Mouse (Mus musculus) kidney, postnatal 25 days (tissue): ENCODE results near the gene Rnf121.

Experiments used
- DNase-seq, 2 experiments: peaks; one replicate each; pipeline ENCODE4 v3.0.0; 2021; ENCODE audit warnings: mixed read lengths in 2 of 2

Rnf121 gene

DNA sequence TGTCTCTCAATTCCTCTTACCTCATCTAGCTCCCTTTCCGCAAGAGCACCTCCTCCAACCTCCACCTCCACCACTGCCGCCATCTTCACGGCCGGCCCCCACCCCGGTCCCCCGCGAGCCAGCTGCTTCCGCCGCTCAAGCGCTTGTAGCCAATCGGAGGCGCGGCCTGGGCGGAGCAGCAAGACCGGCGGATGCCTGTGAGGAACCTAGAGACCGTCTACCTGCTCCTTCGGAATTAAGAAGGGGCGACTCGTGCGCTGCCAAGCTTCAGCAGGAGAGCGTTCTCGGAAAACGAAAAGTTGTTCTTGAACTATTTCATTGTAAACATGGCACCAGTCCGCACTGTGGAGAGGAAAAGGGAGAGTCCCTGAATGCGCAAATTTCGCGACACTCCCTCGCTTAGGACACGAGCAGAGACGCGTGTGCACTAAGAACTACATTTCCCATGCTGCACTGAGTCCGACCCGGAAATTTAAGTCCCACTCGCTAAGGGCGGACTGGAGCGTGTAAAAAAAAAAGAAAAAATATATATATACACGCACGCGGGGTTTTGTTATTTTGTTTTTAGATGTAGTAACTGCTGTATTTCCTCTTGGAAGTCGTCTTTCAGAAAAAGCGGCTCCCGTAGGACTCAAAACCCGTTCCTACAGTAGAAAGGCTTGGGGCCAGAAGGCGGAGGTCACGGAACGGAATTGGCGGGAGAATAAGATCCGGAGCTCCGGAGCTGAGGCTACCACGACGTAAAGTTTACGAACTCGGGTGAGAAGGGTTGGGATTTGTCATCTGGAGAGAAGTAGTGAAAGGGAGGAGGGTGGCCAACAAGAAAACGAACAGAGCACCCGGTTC, at the start of gene Rnf121, which contains the start of the genes Xndc1 and Xntrpc:
Gene Rnf121, minus strand, starts transcription at position 424 of the 846 bp plus-strand sequence.
Gene Xndc1, plus strand, starts transcription at position 466 of the 846 bp plus-strand sequence.
Gene Xntrpc, plus strand, starts transcription at position 668 of the 846 bp plus-strand sequence.
- DNase-seq, result peak; percentile 92 to 97

DNA sequence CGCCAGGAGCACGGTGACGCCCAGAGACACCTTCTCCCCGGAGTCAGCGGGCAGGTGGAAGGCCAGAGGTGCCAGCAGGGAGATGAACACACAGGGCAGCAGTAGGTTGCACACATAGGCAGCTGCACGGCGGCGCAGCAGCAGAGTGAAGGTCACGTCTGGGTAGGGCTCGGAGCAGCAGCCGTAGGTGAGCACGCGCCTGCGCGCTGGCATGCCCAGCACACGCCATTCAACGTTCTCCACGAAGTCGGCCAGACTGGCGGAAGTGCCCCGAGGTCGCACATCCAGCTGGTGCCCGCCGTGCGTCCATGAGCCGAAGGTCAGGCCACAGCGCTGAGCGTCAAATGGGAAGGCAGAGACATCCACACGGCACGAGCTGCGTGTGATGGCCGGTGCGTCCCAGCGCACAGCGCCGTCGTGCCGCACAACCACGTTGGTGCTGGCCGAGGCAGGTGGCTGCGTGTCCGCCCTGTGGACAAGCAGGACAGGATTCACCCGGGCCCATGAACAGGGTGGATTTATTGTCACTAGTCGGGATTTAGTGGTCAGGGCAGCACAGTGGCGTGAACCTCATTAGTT, 48.0 kb upstream of the Rnf121 start:
- DNase-seq, result no peak

DNA sequence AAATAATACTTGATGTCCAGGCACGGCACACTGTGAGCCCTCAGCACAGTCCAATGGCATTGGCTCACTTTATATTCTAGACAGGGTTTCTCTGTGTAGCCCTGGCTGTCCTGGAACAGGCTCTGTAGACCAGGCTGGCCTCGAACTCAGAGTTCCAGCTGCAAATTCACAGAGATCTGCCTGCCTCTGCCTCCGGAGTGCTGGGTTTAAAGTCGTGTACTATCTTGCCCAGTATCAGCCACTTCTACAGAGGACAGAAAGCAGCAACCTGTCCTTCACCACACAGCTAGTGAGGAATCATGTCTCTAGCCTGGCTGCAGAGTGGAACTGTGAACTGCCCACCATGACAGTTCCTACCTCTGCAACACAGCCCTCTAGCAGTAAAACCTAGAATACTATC, 44.5 kb upstream of the Rnf121 start:
- no peak for DNase-seq

DNA sequence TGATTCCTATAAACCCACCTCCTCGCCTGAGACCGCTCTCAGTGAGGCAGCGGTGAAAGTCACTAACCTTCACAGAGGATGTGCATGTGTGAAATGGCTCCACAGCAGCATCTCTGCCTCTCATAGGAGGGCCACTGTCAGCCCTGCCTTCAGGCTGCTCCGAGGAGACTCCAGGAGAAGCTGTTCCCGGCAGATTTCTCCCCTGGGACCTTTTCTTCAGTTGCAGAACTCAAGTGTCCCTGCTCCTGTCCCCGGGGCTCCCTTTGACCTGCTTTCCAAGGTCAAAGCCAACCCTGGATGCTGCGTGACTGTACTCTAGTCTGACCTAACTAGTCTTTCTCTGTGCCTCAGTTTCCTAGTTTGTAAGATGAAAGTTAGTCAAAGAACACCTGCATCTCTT, 43.9 kb upstream of the Rnf121 start, which contains the start of gene Art5:
Gene Art5, minus strand, starts transcription at position 319 of the 400 bp plus-strand sequence.
- no peak for DNase-seq

DNA sequence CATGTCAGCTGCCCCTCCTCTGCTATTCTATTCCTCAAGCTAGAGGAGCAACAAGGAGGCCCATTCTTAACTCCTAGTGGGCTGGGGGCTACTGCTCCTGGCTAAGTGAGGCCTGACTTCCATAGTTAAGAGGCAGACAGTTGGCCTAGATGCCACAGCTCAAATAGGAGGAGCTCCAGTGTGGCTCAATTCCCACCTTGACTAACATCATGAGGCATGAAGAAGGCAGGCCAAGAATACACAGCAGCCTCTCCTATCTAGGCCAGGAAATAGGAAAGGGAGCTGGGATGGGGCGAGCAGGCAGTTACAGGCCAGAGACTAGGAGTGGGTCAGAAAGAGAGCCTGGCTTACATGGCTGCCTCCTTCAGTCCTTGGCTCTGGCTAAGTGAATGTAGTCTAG, 42.9 kb upstream of the Rnf121 start:
- DNase-seq, result no peak

DNA sequence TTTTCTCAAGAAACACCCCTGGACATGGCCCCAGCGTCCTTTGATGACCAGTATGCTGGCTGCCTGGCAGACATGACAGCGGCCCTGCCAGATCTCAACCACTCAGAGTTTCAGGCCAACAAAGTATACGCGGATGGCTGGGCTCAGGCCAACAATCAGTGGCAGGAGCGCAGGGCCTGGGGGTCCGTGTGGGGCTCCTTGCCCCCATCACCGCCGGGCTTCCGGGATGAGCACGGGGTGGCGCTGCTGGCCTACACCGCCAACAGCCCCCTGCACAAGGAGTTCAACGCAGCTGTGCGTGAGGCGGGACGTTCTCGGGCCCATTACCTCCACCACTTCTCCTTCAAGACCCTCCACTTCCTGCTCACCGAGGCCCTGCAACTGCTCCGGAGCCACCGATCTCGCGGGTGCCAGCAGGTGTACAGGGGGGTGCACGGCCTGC, 41.5 kb upstream of the Rnf121 start:
- no peak for DNase-seq

DNA sequence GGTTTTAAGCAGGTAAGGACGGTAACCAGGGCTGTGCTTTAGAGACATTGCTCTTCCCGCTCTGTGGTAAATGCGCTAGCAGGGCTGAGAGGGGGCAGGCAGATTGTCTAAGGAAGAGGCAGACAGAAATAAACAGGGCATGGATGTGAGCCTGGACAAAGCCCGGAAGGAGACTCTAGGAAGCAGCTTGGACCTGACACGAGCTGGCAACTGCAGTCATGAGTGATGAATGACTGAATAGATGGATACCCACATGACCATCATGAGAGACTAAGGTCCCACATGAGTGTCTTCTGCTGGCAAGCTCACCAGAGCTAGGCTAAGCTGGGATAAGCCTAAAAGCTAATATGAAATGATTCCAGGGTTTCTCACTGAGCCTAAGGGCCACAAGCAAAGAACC, 38.9 kb upstream of the Rnf121 start:
- no peak for DNase-seq

DNA sequence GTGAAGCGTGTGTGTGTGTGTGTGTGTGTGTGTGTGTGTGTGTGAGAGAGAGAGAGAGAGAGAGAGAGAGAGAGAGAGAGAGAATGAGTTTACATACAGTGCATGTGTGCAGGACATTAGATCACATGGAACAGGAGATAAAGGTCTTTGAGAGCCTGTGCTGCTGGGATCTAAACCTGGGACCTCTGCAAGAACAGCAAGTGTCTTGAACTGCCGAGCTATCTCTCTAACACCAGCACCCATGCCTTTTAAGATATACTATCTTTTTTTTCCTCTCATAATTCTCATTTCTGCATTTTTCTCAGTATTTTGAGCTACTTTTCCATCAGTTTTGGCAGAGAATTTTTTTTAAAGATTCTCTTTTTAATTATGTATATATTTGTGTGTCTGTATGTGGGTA, 38.3 kb upstream of the Rnf121 start:
- no peak for DNase-seq

DNA sequence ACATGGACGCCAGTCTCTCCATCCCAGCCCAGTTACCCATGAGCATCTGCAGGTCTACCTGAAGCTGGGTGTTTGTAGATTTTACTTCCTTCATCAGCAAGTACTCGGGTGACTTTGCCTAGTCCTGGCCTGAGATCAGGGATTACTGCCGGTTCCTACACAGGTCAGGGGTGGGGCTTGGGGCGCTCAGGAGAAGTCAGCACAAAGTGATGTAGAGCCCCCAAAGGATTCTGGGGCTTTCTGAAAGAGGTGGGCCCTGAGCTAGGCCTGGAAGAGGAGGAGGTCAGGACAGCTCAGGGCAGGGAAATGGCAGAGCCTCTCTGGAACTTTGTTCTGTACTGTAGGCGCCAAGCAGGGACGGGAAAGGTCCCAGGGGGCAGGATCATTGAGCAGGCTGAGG, 37.4 kb upstream of the Rnf121 start:
- DNase-seq, result peak in 1 of 2 experiments; percentile 13

DNA sequence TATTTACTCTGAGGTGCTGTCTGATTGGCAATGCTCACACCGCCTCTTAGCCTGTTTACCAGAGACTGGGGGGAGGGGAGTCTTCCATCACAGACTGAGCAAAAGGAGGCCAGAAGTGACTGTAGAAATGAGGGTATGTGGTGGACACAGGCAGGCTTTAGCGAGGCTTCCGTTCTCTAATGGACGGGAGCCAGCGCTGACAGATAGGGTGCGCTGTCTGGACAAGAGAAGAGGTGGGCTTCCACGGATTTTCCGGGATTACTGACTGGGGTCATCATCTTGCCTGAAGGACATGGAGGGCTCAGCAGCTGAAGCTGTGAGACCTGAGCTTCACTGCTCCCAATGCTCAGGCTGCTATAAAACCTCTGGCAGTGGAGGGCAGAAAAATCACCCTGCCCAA, 37.0 kb upstream of the Rnf121 start:
- no peak for DNase-seq

DNA sequence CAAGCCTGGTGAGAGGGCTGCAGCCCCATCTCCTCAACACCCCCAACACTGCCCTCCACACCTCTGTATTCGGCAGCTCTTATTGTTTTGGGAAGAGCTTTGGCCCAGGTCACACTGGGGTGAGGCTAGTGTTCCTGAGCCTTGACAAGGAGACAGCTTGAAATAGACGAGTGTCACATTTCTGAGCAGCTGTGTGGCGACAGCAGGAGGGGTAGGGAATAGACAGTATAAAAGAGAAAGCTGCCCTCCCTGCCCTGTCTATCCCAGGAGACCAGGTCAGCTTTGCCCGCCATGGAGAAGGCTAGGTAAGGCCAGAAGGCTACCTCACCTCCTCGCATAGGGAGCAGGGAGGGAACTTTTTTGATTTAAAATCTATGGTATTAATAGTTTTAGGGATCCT, 36.2 kb upstream of the Rnf121 start, which contains the start of gene Art1:
Gene Art1, plus strand, starts transcription at position 257 of the 400 bp plus-strand sequence.
- no peak for DNase-seq

DNA sequence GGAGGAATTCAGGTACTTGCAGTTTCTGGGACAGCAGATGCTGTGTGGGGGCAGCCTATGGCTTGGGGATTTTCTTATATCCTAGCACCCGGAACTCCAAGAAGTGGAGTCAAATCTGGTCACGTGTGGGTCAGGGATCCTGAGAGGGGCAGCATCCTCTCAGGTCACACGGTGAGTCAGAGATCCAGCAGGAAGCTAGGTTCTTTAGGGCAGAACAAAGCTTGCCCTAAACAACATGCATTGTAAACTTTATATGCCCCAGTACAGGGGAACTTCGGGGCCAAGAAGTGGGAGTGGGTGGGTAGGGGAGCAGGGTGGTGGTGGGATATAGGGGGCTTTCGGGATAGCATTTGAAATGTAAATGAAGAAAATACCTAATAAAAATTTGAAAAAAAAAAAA, 35.6 kb upstream of the Rnf121 start:
- DNase-seq, result no peak

DNA sequence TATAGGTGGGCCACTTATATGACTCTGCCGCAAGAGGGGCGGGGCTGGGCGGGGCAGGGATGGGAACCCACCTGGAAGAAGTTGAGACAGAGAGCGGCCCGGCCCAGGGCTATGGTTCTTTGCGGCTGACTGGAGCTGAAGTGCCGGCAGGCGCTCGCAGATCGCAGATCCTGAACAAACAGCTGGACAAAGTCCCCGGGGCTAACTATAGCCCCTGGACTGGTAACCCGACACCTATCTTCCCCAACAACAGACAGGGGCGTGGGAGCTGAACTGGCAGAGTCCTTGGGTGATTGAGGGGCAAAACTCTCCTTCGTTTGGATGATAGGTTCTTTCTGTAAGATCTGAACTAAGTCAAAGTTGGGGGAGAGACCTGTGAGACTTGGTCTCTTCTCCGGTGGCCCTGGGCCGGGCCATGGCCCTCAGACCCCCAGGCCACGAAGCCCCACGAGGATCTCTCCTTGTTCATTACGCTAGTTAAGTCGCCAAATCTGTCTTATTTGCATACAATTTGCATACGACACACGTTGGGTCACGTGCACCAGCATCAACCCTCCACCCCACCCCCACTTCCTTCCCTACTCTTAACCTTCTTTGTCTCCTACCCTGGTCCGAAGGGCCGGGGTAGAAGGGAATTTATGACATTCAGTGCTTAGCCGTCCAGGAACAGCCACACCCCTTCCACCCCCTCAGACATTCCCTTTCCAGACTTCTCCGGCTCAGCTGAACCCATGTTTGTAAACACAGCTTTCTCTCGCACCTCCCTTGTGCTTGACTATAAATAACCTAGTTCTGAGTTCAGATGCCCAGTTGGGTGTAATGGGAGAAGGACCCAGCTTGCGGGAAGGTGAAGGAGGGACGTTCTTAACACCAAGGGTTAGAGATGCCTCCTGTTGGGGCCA, 34.7 kb upstream of the Rnf121 start:
- peak in 1 of 2 experiments; percentile 39 for DNase-seq

DNA sequence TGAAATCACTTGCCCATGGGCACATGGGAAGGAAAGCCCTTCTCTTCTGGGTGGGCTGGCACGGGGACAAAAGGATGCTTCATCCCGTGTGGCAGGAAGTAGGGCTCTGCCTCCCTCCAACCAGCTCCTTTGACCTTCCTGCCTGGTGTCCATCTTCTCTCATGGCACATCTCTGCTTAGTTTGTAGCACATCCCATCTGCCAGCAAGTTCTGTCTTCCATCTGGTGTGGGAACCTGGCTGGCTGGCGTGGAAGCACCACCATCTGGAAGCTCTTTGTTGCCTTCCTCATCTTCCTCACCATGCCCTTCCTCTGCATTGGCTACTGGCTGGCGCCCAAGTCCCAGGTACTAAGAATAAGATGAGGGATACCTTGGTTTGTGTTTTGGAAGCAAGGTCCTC, 22.1 kb upstream of the Rnf121 start:
- DNase-seq, result peak in 1 of 2 experiments; percentile 17

DNA sequence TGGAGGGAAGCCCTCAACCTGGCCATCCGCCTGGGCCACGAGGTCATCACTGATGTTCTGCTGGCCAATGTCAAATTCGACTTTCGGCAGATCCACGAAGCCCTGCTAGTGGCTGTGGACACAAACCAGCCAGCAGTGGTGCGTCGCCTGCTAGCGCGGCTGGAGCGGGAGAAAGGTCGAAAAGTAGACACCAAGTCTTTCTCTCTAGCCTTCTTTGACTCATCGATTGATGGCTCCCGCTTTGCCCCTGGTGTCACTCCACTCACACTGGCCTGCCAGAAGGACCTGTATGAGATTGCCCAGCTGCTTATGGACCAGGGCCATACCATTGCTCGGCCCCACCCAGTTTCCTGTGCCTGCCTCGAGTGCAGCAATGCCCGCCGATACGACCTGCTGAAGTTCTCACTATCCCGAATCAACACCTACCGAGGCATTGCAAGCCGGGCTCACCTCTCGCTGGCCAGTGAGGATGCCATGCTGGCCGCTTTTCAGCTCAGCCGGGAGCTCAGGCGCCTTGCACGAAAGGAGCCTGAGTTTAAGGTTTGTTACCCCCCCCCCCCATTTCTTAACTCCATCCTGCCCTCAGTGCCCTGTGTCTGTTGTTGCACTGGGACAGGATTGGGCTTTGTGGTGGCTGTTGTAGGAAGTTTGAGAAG, 18.9 kb upstream of the Rnf121 start:
- DNase-seq, result no peak

DNA sequence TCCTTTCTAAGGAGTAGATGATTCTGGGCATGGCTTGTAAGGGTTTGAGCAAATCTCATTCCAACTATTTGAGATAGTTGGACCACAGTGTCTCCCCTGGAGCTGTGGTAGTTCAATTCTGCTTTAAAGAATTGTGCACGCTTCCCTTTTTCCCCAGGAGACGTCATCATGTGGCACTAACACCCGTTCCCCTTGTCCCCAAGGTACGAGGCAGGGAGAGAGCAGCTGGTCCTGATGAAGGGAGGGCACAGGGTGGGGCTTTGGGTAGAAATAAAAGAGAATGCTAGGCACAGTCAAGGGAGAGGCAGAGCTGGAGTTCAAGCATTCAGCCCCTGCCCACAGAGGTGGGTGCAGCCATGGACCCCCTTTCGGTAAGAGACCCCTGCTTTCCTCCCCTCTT, 17.5 kb upstream of the Rnf121 start, which contains the start of gene Trpc2:
Gene Trpc2, plus strand, starts transcription at position 301 of the 400 bp plus-strand sequence.
- no peak for DNase-seq

DNA sequence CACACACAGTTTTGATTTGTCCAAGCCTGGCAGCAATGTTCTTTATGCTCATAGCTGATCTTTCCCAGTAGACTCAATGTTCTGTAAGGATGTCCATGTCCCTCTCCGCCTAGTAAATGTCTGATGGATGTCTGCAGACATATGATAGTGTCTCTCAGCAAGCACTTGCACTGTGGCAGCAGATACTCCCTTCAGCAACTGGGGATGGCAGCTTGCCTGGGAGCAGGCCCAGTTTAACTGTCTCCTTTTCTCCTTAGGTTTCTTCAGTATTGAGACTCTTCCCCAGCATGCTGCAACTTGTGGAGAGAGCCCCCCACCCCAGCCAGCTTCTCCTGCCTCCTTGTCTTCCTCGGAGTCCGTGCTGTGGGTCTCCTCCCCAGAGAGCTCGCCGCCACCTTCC, 16.5 kb upstream of the Rnf121 start:
- no peak for DNase-seq

DNA sequence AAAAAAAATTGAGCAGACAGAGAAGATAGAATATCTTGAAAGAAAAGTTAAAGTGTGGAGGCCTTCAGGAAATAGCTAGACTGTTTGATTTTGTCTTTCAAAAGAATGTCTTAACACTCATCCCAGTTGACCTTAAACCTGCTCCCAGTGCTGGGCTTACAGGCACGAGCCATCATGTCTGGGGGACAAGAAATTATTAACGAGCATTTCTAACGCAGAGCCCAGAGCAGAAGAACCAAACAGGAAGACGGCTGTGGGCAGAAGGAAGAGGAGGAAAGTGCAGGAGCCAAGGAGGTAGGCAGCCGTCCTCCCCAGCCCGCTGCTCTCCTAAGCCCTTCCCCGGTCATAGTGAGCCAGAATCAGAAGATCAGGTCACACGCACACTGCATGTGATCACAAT, 15.0 kb upstream of the Rnf121 start:
- DNase-seq, result no peak

DNA sequence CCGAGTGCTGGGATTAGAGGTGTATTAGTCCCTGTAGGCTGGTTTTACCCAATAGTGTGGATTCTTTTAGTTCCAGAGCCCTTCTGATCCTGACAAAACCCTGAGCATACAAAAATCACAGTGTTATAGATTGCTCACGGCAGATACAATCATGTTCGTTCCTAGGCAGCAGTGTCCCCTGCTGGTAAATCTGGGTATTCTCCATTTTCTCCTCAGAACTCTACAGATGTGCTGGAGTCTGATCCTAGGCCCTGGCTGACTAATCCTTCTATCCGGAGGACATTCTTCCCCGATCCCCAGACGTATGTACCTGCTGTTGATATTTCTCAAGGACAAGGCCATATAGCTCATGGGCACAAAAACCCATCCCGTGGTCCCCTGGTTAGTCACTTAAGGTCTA, 13.2 kb upstream of the Rnf121 start:
- DNase-seq, result peak in 1 of 2 experiments; percentile 55

DNA sequence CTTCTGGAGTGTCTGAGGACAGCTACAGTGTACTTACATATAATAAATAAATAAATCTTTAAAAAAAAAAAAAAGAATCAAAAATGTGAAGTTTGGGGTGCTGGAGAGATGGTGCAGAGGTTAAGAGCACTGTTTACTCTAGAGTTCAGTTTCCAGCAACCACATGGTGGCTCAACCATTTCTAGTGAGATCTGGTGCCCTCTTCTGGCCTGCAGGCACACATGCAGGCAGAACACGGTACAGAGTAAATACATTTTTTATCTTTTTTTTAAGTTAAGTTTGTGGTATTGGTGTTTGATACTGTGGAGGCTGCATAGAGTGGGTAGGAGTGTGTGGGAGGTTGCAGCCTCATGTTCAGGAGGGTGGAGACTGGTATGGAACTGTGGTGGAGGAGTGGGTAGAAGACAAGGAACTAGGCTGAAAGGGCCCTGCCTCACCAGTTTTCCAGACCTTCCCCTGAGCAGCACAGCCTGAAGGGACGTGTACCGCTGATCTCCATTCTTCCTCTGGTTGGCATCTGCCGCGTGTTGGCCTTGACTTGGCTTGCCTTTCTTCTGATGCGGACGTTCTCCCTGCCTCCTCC, 11.5 kb upstream of the Rnf121 start:
- no peak for DNase-seq

DNA sequence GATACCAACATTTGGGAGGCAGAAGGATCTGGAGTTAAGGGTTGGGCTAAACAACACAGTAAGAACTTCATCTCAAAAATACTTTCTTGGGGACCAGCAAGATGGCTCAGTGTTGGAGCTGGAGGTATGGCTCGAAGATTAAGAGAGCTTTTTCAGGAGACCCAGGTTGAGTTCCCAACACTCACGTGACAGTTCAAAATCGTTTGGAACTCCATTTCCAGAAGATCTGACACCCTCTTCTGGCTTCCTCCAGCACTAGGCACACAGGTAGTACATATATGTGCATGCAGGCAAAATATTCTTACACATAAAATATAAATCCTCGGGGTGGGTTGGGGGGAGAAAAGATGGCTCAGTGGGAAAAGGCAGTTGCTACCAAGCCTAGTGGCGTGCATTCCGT, 1.1 kb upstream of the Rnf121 start:
- no peak for DNase-seq

DNA sequence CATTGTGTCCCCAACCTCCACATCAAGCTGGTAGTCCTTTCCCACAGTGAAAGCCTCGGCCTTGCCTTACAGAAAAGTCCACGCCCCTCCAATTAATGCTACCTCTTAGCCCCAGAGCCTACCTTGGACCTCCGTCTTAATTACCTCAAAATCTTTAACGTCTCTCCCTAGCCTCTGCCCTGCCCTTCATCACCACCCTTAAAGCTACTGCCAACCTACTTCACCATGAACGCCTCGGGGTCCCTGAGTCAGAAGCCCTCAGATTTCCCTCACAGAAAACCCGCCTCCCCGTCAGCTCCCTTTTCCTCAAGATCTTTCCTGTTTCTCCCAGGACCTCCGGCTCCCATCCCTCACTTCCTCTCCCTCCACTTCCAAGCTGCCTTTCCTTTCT, 619 bp downstream of the Rnf121 start:
- no peak for DNase-seq
